Mouse (Mus musculus) stomach, embryonic 16.5 days (tissue): ENCODE measurements at regions not wholly inside any gene's neighbourhood (a gene's known extent, or its start where the extent isn't known, plus 50 kb on each side); places are given as distances from the start of the nearest gene placed in this dataset.

Source experiments
- ATAC-seq: fragments of 200-750 bp; cut with Nextera tagmentation; 2 replicates; pipeline ENCODE4 v1.8.0; 2017; ENCODE audit warnings: moderate number of reproducible peaks, moderate TSS enrichment; ENCODE audit not compliant: insufficient read depth, low FRiP score
- H3K27ac ChIP-seq: fragments of 300-500 bp; sonication (generic); 2 replicates; pipeline ENCODE4 v1.5.1; 2014; ENCODE audit warnings: low read length
- H3K27me3 ChIP-seq: fragments of 300-500 bp; sonication (generic); 2 replicates; pipeline ENCODE4 v1.6.1; 2014; ENCODE audit warnings: low read length, control low read depth, mixed read lengths; ENCODE audit not compliant: control insufficient read depth, insufficient read depth
- H3K36me3 ChIP-seq: fragments of 300-500 bp; sonication (generic); 2 replicates; pipeline ENCODE4 v1.6.1; 2014; ENCODE audit warnings: low read length; ENCODE audit not compliant: control insufficient read depth, insufficient read depth
- H3K4me1 ChIP-seq: fragments of 300-500 bp; sonication (generic); 2 replicates; pipeline ENCODE4 v1.6.1; 2014; ENCODE audit warnings: low read length, control low read depth, mixed read lengths; ENCODE audit not compliant: control insufficient read depth, insufficient read depth
- H3K4me2 ChIP-seq: fragments of 300-500 bp; sonication (generic); 2 replicates; pipeline ENCODE4 v1.6.1; 2014; ENCODE audit warnings: low read depth, low read length, mixed read lengths
- H3K4me3 ChIP-seq: fragments of 300-500 bp; sonication (generic); replicated peaks from 2 replicates; pipeline ENCODE4 v1.5.1; 2014; ENCODE audit warnings: mild to moderate bottlenecking, low read length
- H3K9ac ChIP-seq: fragments of 300-500 bp; sonication (generic); 2 replicates; pipeline ENCODE4 v1.6.1; 2014; ENCODE audit warnings: low read length
- H3K9me3 ChIP-seq: fragments of 300-500 bp; sonication (generic); replicated peaks from 2 replicates; pipeline ENCODE4 v1.6.1; 2016; ENCODE audit warnings: low read length, control low read depth; ENCODE audit not compliant: control insufficient read depth
- WGBS: fragments of 180-500 bp; shearing (Covaris S2); extraction: QIAGEN DNeasy Blood & Tissue Kit; methylation state at CpG from one replicate; pipeline ENCODE4 v1.1.7; 2014; 5-methylcytosine and 5-hydroxymethylcytosine counted together

- Histone ChIP-seq H3K27ac (no peak overlapping the region), H3K9me3 (no peaks in the 10 kb centered on the region), H3K36me3 (no peaks in the 10 kb centered on the region), H3K4me3 (no peak overlapping the region), H3K9ac (no peak overlapping the region), H3K4me1 (no peaks in the 10 kb centered on the region), H3K27me3 (no peaks in the 10 kb centered on the region), H3K4me2 (no peak overlapping the region)
- WGBS, result 79% methylated on average over 2 of the region's 2 CpGs
- no peak for ATAC-seq
Observed at GRCm38 (mm10) chr10:38586061-38586460, 235.5 kb downstream of the Rfpl4b start.

GRCm38 (mm10) chr10:38575726-38576125 is 245.9 kb downstream of the Rfpl4b start:
- Histone ChIP-seq H3K4me2 (no peak overlapping the region), H3K9ac (no peak overlapping the region), H3K4me3 (no peak overlapping the region), H3K27me3 (no peaks in the 10 kb centered on the region), H3K36me3 (no peaks in the 10 kb centered on the region), H3K27ac (no peak overlapping the region), H3K4me1 (no peaks in the 10 kb centered on the region), H3K9me3 (no peaks in the 10 kb centered on the region)
- ATAC-seq, result no peak
- 77% methylated on average over 1 of the region's 1 CpGs for WGBS

- 70% methylated on average over 1 of the region's 1 CpGs for WGBS
- Histone ChIP-seq H3K4me3 (no peak overlapping the region), H3K4me1 (no peaks in the 10 kb centered on the region), H3K27me3 (no peaks in the 10 kb centered on the region), H3K9me3 (no peaks in the 10 kb centered on the region), H3K27ac (no peak overlapping the region), H3K4me2 (no peak overlapping the region), H3K36me3 (no peaks in the 10 kb centered on the region), H3K9ac (no peak overlapping the region)
- ATAC-seq, result no peak
Observed at GRCm38 (mm10) chr10:38573728-38574127, 247.9 kb downstream of the Rfpl4b start.

- WGBS, result 56% methylated on average over 2 of the region's 2 CpGs
- Histone ChIP-seq H3K4me3 (no peak overlapping the region), H3K9ac (no peak overlapping the region), H3K9me3 (no peaks in the 10 kb centered on the region), H3K4me2 (no peak overlapping the region), H3K36me3 (no peaks in the 10 kb centered on the region), H3K27me3 (no peaks in the 10 kb centered on the region), H3K4me1 (no peaks in the 10 kb centered on the region), H3K27ac (no peak overlapping the region)
- ATAC-seq, result no peak
Observed at GRCm38 (mm10) chr10:38573146-38573545, 248.4 kb downstream of the Rfpl4b start.

GRCm38 (mm10) chr10:38567270-38567669 is 254.3 kb downstream of the Rfpl4b start:
- no peaks in the 10 kb centered on the region for H3K4me1 ChIP-seq
- H3K9me3 ChIP-seq, result no peaks in the 10 kb centered on the region
- H3K4me2 ChIP-seq, result no peak overlapping the region
- no peak overlapping the region for H3K27ac ChIP-seq
- H3K36me3 ChIP-seq, result no peaks in the 10 kb centered on the region
- no peak for ATAC-seq
- H3K9ac ChIP-seq, result no peak overlapping the region
- H3K4me3 ChIP-seq, result no peak overlapping the region
- WGBS, result 91% methylated on average over 1 of the region's 1 CpGs
- H3K27me3 ChIP-seq, result no peaks in the 10 kb centered on the region

- ATAC-seq, result no peak
- Histone ChIP-seq H3K9ac (no peak overlapping the region), H3K27ac (no peak overlapping the region), H3K36me3 (no peaks in the 10 kb centered on the region), H3K4me3 (no peak overlapping the region), H3K4me2 (no peak overlapping the region), H3K9me3 (no peaks in the 10 kb centered on the region), H3K27me3 (no peaks in the 10 kb centered on the region), H3K4me1 (no peaks in the 10 kb centered on the region)
- 17% methylated on average over 1 of the region's 1 CpGs for WGBS
Observed at GRCm38 (mm10) chr10:38566361-38566760, 255.2 kb downstream of the Rfpl4b start.

- ATAC-seq, result peak; percentile 68
- Histone ChIP-seq H3K27me3 (no peaks in the 10 kb centered on the region), H3K9ac (no peak overlapping the region), H3K36me3 (no peaks in the 10 kb centered on the region), H3K4me2 (no peak overlapping the region), H3K4me1 (peaks cover 5% of the 10 kb centered on the region; the same call in 1 of the 2 replicates), H3K9me3 (no peaks in the 10 kb centered on the region), H3K27ac (no peak overlapping the region), H3K4me3 (no peak overlapping the region)
- 23% methylated on average over 5 of the region's 5 CpGs for WGBS
Observed at GRCm38 (mm10) chr10:38555040-38555439, 266.5 kb downstream of the Rfpl4b start.

- Histone ChIP-seq H3K27me3 (no peaks in the 10 kb centered on the region), H3K9me3 (no peaks in the 10 kb centered on the region), H3K27ac (peak overlapping the region; percentile 55; the same call in 1 of the 2 replicates), H3K4me1 (peaks cover 5% of the 10 kb centered on the region; the same call in 1 of the 2 replicates), H3K36me3 (no peaks in the 10 kb centered on the region), H3K4me2 (peak overlapping the region; percentile 51), H3K9ac (peak overlapping the region; percentile 38), H3K4me3 (peak overlapping the region; percentile 37)
- WGBS, result 10% methylated on average over 18 of the region's 18 CpGs
- ATAC-seq, result peak; percentile 76; the same call in 1 of the 2 replicates
Observed at GRCm38 (mm10) chr10:38553688-38554680, 267.6 kb downstream of the Rfpl4b start.

GRCm38 (mm10) chr10:38553326-38553687 is 268.3 kb downstream of the Rfpl4b start:
- Histone ChIP-seq H3K36me3 (no peaks in the 10 kb centered on the region), H3K4me2 (peak overlapping the region; percentile 51), H3K4me1 (peaks cover 5% of the 10 kb centered on the region; the same call in 1 of the 2 replicates), H3K4me3 (peak overlapping the region; percentile 37), H3K27me3 (no peaks in the 10 kb centered on the region), H3K9ac (no peak overlapping the region), H3K9me3 (no peaks in the 10 kb centered on the region), H3K27ac (no peak overlapping the region)
- no peak for ATAC-seq
